Mouse (Mus musculus) MEL (cell line): ENCODE results near the gene Lgi2. TPM values are rescaled to one million over a fixed set of nuclear protein-coding genes. Genes with fewer than 3 reads are reported as not detected.

Experiments used
- DNase-seq: peaks from one replicate; pipeline ENCODE4 v3.0.0; 2011; ENCODE audit warnings: low read depth, low spot score
- H3K27ac ChIP-seq: 2 replicates; pipeline ENCODE4 v1.5.1; 2012; ENCODE audit warnings: low read depth, mild to moderate bottlenecking, control low read depth, low read length, moderate library complexity; ENCODE audit not compliant: control insufficient read depth
- H3K27me3 ChIP-seq, 2 experiments: fragments of 150-350 bp in 1 of 2; sonication (generic) in 1 of 2; 2 replicates each; pipeline ENCODE4 v1.6.1; 2012; ENCODE audit warnings: low read length in 2 of 2, mild to moderate bottlenecking in 2 of 2, improper control_type of control experiment in 1 of 2, moderate library complexity in 1 of 2; ENCODE audit not compliant: insufficient read depth in 2 of 2, control insufficient read depth in 1 of 2
- H3K36me3 ChIP-seq, 2 experiments: 2 replicates each; pipeline ENCODE4 v1.6.1; 2012 to 2014; ENCODE audit warnings: low read length in 2 of 2, improper control_type of control experiment in 1 of 2, inconsistent platforms in 1 of 2, mild to moderate bottlenecking in 1 of 2; ENCODE audit not compliant: insufficient read depth in 2 of 2, control insufficient read depth in 1 of 2
- H3K4me1 ChIP-seq, 2 experiments: fragments of 150-350 bp in 1 of 2; sonication (generic) in 1 of 2; 2 replicates each; pipeline ENCODE4 v1.6.1; 2012; ENCODE audit warnings: low read length in 2 of 2, improper control_type of control experiment in 1 of 2, mild to moderate bottlenecking in 1 of 2; ENCODE audit not compliant: insufficient read depth in 2 of 2, control insufficient read depth in 1 of 2
- H3K4me3 ChIP-seq, 2 experiments: fragments of 150-350 bp in 1 of 2; sonication (generic) in 1 of 2; 2 replicates each; pipeline ENCODE4 v1.5.1; 2012; ENCODE audit warnings: low read depth in 2 of 2, low read length in 2 of 2, mild to moderate bottlenecking in 2 of 2, moderate library complexity in 2 of 2, control low read depth in 1 of 2, improper control_type of control experiment in 1 of 2; ENCODE audit not compliant: control insufficient read depth in 1 of 2, insufficient read depth in 1 of 2
- H3K79me2 ChIP-seq: 2 replicates; pipeline ENCODE4 v1.6.1; 2012; ENCODE audit warnings: mild to moderate bottlenecking, low read length, moderate library complexity; ENCODE audit not compliant: control insufficient read depth, poor library complexity, insufficient read depth
- H3K9ac ChIP-seq: 2 replicates; pipeline ENCODE4 v1.6.1; 2012; ENCODE audit warnings: low read depth, mild to moderate bottlenecking, control low read depth, low read length, moderate library complexity; ENCODE audit not compliant: control insufficient read depth, poor library complexity, severe bottlenecking
- H3K9me3 ChIP-seq: fragments of 150-350 bp; sonication (generic); replicated peaks from 2 replicates; pipeline ENCODE4 v1.6.1; 2012; ENCODE audit warnings: mild to moderate bottlenecking, low read length, improper control_type of control experiment, moderate library complexity; ENCODE audit not compliant: insufficient read depth
- BHLHE40 ChIP-seq: IDR thresholded peaks from 2 replicates; pipeline ENCODE4 v1.6.1; 2012; ENCODE audit warnings: low read depth, mild to moderate bottlenecking, inconsistent platforms, low read length, improper control_type of control experiment, borderline replicate concordance
- CHD2 ChIP-seq: IDR thresholded peaks from 2 replicates; pipeline ENCODE4 v1.6.1; 2011; ENCODE audit warnings: low read length, improper control_type of control experiment
- CTCF ChIP-seq, 3 experiments: IDR thresholded peaks in 2 of 3; conservative IDR thresholded peaks in 1 of 3; 2 replicates each; pipeline ENCODE4 v1.5.1; 2011 to 2012; ENCODE audit warnings: low read length in 3 of 3, low read depth in 2 of 3, mild to moderate bottlenecking in 2 of 3, improper control_type of control experiment in 1 of 3, inconsistent platforms in 1 of 3, mixed read lengths in 1 of 3, moderate library complexity in 1 of 3; ENCODE audit not compliant: control insufficient read depth in 1 of 3, insufficient read depth in 1 of 3, poor library complexity in 1 of 3, severe bottlenecking in 1 of 3
- ELF1 ChIP-seq: IDR thresholded peaks from 2 replicates; pipeline ENCODE4 v1.6.1; 2014; ENCODE audit warnings: low read depth, mild to moderate bottlenecking, inconsistent platforms, low read length, improper control_type of control experiment, moderate library complexity
- GATA1 ChIP-seq: IDR thresholded peaks from 2 replicates; pipeline ENCODE4 v1.6.1; 2011; ENCODE audit warnings: low read depth, low read length, improper control_type of control experiment
- HCFC1 ChIP-seq: IDR thresholded peaks from 2 replicates; pipeline ENCODE4 v1.6.1; 2012; ENCODE audit warnings: low read depth, mild to moderate bottlenecking, inconsistent platforms, low read length, improper control_type of control experiment, moderate library complexity
- KAT2A ChIP-seq: conservative IDR thresholded peaks from 2 replicates; pipeline ENCODE4 v1.6.1; 2012; ENCODE audit warnings: low read depth, low read length, improper control_type of control experiment, inconsistent platforms
- MAX ChIP-seq: IDR thresholded peaks from 2 replicates; pipeline ENCODE4 v1.6.1; 2011; ENCODE audit warnings: low read length, improper control_type of control experiment
- MEF2A ChIP-seq: IDR thresholded peaks from 2 replicates; pipeline ENCODE4 v1.6.1; 2014; ENCODE audit warnings: low read depth, mild to moderate bottlenecking, inconsistent platforms, low read length, improper control_type of control experiment; ENCODE audit not compliant: poor library complexity, insufficient replicate concordance, severe bottlenecking; ENCODE audit errors: extremely low read depth
- MXI1 ChIP-seq: IDR thresholded peaks from 2 replicates; pipeline ENCODE4 v1.6.1; 2011; ENCODE audit warnings: mild to moderate bottlenecking, low read depth, low read length, improper control_type of control experiment
- NELFE ChIP-seq: IDR thresholded peaks from 2 replicates; pipeline ENCODE4 v1.6.1; 2011; ENCODE audit warnings: low read depth, low read length, improper control_type of control experiment
- NRF1 ChIP-seq: IDR thresholded peaks from 2 replicates; pipeline ENCODE4 v1.6.1; 2014; ENCODE audit warnings: low read depth, mild to moderate bottlenecking, inconsistent platforms, low read length, improper control_type of control experiment, moderate library complexity; ENCODE audit not compliant: poor library complexity, insufficient read depth, severe bottlenecking
- POLR2A ChIP-seq, 2 experiments: IDR thresholded peaks; 2 replicates each; pipeline ENCODE4 v1.6.1; 2011 to 2012; ENCODE audit warnings: low read length in 2 of 2, mild to moderate bottlenecking in 2 of 2, control low read depth in 1 of 2, improper control_type of control experiment in 1 of 2, low read depth in 1 of 2, moderate library complexity in 1 of 2; ENCODE audit not compliant: control insufficient read depth in 1 of 2, insufficient read depth in 1 of 2, poor library complexity in 1 of 2
- POLR2AphosphoS2 ChIP-seq: IDR thresholded peaks from 2 replicates; pipeline ENCODE4 v1.6.1; 2011; ENCODE audit warnings: low read length, improper control_type of control experiment
- POLR2AphosphoS5 ChIP-seq: IDR thresholded peaks from 2 replicates; pipeline ENCODE4 v1.6.1; 2012; ENCODE audit warnings: low read depth, borderline replicate concordance, mild to moderate bottlenecking, inconsistent platforms, low read length, moderate library complexity, mixed read lengths
- RAD21 ChIP-seq: IDR thresholded peaks from 2 replicates; pipeline ENCODE4 v1.6.1; 2011; ENCODE audit warnings: mild to moderate bottlenecking, low read depth, low read length, improper control_type of control experiment
- RCOR1 ChIP-seq: IDR thresholded peaks from 2 replicates; pipeline ENCODE4 v1.6.1; 2012; ENCODE audit warnings: low read depth, mild to moderate bottlenecking, inconsistent platforms, low read length, improper control_type of control experiment
- SIN3A ChIP-seq: IDR thresholded peaks from 2 replicates; pipeline ENCODE4 v1.6.1; 2012; ENCODE audit warnings: low read length, improper control_type of control experiment, inconsistent platforms
- SMC3 ChIP-seq: IDR thresholded peaks from 2 replicates; pipeline ENCODE4 v1.6.1; 2011; ENCODE audit warnings: low read depth, low read length, improper control_type of control experiment
- TBP ChIP-seq: IDR thresholded peaks from 2 replicates; pipeline ENCODE4 v1.8.0; 2011; ENCODE audit warnings: low read depth, low read length, improper control_type of control experiment
- UBTF ChIP-seq: IDR thresholded peaks from 2 replicates; pipeline ENCODE4 v1.6.1; 2012; ENCODE audit warnings: low read depth, mild to moderate bottlenecking, inconsistent platforms, low read length, improper control_type of control experiment, moderate library complexity, borderline replicate concordance; ENCODE audit not compliant: insufficient read depth
- USF2 ChIP-seq, 2 experiments: IDR thresholded peaks; 2 replicates each; pipeline ENCODE4 v1.6.1; 2011 to 2012; ENCODE audit warnings: improper control_type of control experiment in 2 of 2, low read length in 2 of 2, borderline replicate concordance in 1 of 2, inconsistent platforms in 1 of 2, low read depth in 1 of 2, mild to moderate bottlenecking in 1 of 2; ENCODE audit not compliant: insufficient read depth in 1 of 2
- ZC3H11A ChIP-seq: IDR thresholded peaks from 2 replicates; pipeline ENCODE4 v1.6.1; 2012; ENCODE audit warnings: low read depth, mild to moderate bottlenecking, inconsistent platforms, low read length, improper control_type of control experiment
- ZMIZ1 ChIP-seq: IDR thresholded peaks from 2 replicates; pipeline ENCODE4 v1.6.1; 2012; ENCODE audit warnings: low read depth, mild to moderate bottlenecking, inconsistent platforms, low read length, improper control_type of control experiment, moderate library complexity
- polyA plus RNA-seq, 2 experiments: library from polyadenylated mRNA; stranded (reverse) in 1 of 2; unstranded in 1 of 2; fragments of >175 nt in 1 of 2; fragments of >200 nt in 1 of 2; gene quantifications; 2 replicates each; pipeline versions ENCODE4 v1.2.1 to v1.2.4; 2012; ENCODE audit warnings: low replicate concordance in 2 of 2, low read depth in 1 of 2; ENCODE audit not compliant: insufficient read length in 2 of 2, insufficient read depth in 1 of 2, missing spikeins in 1 of 2
- total RNA-seq: library from RNA; depleted of rRNA; stranded (reverse); fragments of 300-350 nt; gene quantifications from 2 replicates; pipeline ENCODE4 v1.2.3, GENCODE M21; 2012

The Lgi2 gene
- total and polyA plus RNA-seq, 3 experiments: not detected

- H3K4me3 ChIP-seq: no peak overlapping the region
- H3K27me3 ChIP-seq: no peaks in the 10 kb centered on the region
- H3K79me2 ChIP-seq: no peaks in the 10 kb centered on the region
- no peak for DNase-seq
- no peaks in the 10 kb centered on the region for H3K36me3 ChIP-seq
- no peak for TF ChIP-seq MXI1
- no peak for TF ChIP-seq ELF1
- TF ChIP-seq RCOR1: no peak
- TF ChIP-seq UBTF: no peak
- no peak for TF ChIP-seq SIN3A
- no peak for TF ChIP-seq KAT2A
- TF ChIP-seq HCFC1: no peak
- no peak for TF ChIP-seq POLR2AphosphoS2
- TF ChIP-seq MEF2A: no peak
- no peak for TF ChIP-seq POLR2A (IDR thresholded peaks at IDR 0.05; ENCODE audit: control insufficient read depth in 1 of 2, insufficient read depth in 1 of 2, low read depth in 1 of 2, low read length in 2 of 2, poor library complexity in 1 of 2)
- no peak for TF ChIP-seq MAX
- no peak for TF ChIP-seq USF2 (IDR thresholded peaks at IDR 0.05; ENCODE audit: borderline replicate concordance in 1 of 2, insufficient read depth in 1 of 2, low read depth in 1 of 2, low read length in 2 of 2)
- TF ChIP-seq RAD21: no peak
- no peak overlapping the region for H3K9ac ChIP-seq
- H3K9me3 ChIP-seq: no peaks in the 10 kb centered on the region
- no peaks in the 10 kb centered on the region for H3K4me1 ChIP-seq
- H3K27ac ChIP-seq: no peak overlapping the region
Measured at GRCm38 (mm10) chr5:52504666-52505065, 61.6 kb downstream of the Lgi2 start.

DNA sequence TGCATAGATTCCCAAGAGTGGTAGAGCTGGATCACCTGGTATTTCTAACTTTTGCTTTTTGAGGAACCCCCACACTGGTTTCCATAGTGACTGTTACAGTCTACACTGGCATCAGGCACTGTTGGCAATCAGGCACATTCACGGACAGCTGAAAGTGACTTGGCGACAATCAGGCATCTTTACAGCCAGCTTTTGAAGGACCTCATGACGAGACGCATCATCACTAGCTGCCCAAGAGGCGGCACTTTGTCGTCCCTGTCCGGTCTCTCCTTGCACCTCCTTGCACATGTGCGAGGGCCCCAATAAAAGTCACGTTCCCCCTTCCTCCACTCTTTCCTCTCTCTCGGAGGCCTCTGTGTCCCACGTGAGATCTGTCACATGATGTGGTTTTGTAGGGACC lies 62.1 kb downstream of the Lgi2 start:
- Histone ChIP-seq H3K9ac (no peak overlapping the region), H3K36me3 (no peaks in the 10 kb centered on the region), H3K27ac (no peak overlapping the region), H3K4me1 (no peaks in the 10 kb centered on the region), H3K27me3 (no peaks in the 10 kb centered on the region), H3K79me2 (no peaks in the 10 kb centered on the region), H3K4me3 (no peak overlapping the region), H3K9me3 (no peaks in the 10 kb centered on the region)
- no peak for DNase-seq
- TF ChIP-seq MEF2A (no peak), CHD2 (no peak), POLR2A (IDR thresholded peaks at IDR 0.05; ENCODE audit: control insufficient read depth in 1 of 2, insufficient read depth in 1 of 2, low read depth in 1 of 2, low read length in 2 of 2, poor library complexity in 1 of 2) (no peak)
- TF ChIP-seq, all 39 proteins: peak for 0

GRCm38 (mm10) chr5:52495671-52496070 lies 70.6 kb downstream of the Lgi2 start:
- Histone ChIP-seq H3K4me1 (no peaks in the 10 kb centered on the region), H3K9me3 (no peaks in the 10 kb centered on the region), H3K27me3 (no peaks in the 10 kb centered on the region), H3K4me3 (no peak overlapping the region), H3K9ac (no peak overlapping the region), H3K36me3 (no peaks in the 10 kb centered on the region), H3K79me2 (no peaks in the 10 kb centered on the region), H3K27ac (no peak overlapping the region)
- no peak for DNase-seq
- TF ChIP-seq NELFE (no peak), ZMIZ1 (no peak), ZC3H11A (no peak), MEF2A (no peak), CHD2 (no peak), USF2 (IDR thresholded peaks at IDR 0.05; ENCODE audit: borderline replicate concordance in 1 of 2, insufficient read depth in 1 of 2, low read depth in 1 of 2, low read length in 2 of 2) (no peak), BHLHE40 (no peak), RCOR1 (no peak), POLR2A (IDR thresholded peaks at IDR 0.05; ENCODE audit: control insufficient read depth in 1 of 2, insufficient read depth in 1 of 2, low read depth in 1 of 2, low read length in 2 of 2, poor library complexity in 1 of 2) (no peak), NRF1 (no peak), MAX (no peak), MXI1 (no peak), SIN3A (no peak), TBP (no peak), SMC3 (no peak), POLR2AphosphoS5 (no peak), KAT2A (no peak), GATA1 (no peak), CTCF (IDR thresholded peaks at IDR 0.05 in 2 of 3, conservative IDR thresholded peaks at IDR 0.05 in 1 of 3; ENCODE audit: control insufficient read depth in 1 of 3, insufficient read depth in 1 of 3, low read depth in 2 of 3, low read length in 3 of 3, poor library complexity in 1 of 3, severe bottlenecking in 1 of 3) (no peak)
